Mouse (Mus musculus): ENCODE results near the gene Lrrc7. TPM values are rescaled to one million over a fixed set of nuclear protein-coding genes. Genes with fewer than 3 reads are reported as not detected.
A peak's percentile ranks its signal among the peaks of the same experiment; 100 is the strongest.
"Not testable (repeated sequence)": the region's sequence is repeated elsewhere in the genome, so short reads cannot be mapped to it uniquely, and the experiment has no call there.

The Lrrc7 gene
- polyA plus RNA-seq, 1 experiment from 2014 or later = 0.11 TPM

- Histone ChIP-seq H3K9ac (ENCODE audit: low read depth, low read length) (no peak overlapping the region), H3K27ac (no peak overlapping the region), H3K4me1 (replicated peaks; ENCODE audit: insufficient read depth, low read length) (no peaks in the 10 kb centered on the region), H3K4me2 (ENCODE audit: low read length) (no peak overlapping the region), H3K9me3 (replicated peaks; ENCODE audit: low read length) (no peaks in the 10 kb centered on the region), H3K36me3 (ENCODE audit: insufficient read depth, low read length) (no peaks in the 10 kb centered on the region), H3K4me3 (replicated peaks; ENCODE audit: low read depth, low read length) (no peak overlapping the region), H3K27me3 (ENCODE audit: insufficient read depth, low read length) (no peaks in the 10 kb centered on the region)
- 62% methylated on average over 1 of the region's 1 CpGs for WGBS
- no peak for TF ChIP-seq CTCF (IDR thresholded peaks at IDR 0.05; ENCODE audit: low read depth)
- ATAC-seq (replicated peaks; ENCODE audit: low FRiP score, low read depth) = no peak
- peak; percentile 5 for DNase-seq (ENCODE audit: low spot score)
Measured at GRCm38 (mm10) chr3:158140629-158141028, 421.4 kb downstream of the Lrrc7 start.

- H3K4me3 ChIP-seq (replicated peaks; ENCODE audit: low read depth, low read length) = no peak overlapping the region
- no peaks in the 10 kb centered on the region for H3K27me3 ChIP-seq (ENCODE audit: insufficient read depth, low read length)
- H3K4me1 ChIP-seq (replicated peaks; ENCODE audit: insufficient read depth, low read length) = no peaks in the 10 kb centered on the region
- 47% methylated on average over 6 of the region's 6 CpGs for WGBS
- H3K9ac ChIP-seq (ENCODE audit: low read depth, low read length) = no peak overlapping the region
- no peak overlapping the region for H3K4me2 ChIP-seq (ENCODE audit: low read length)
- no peaks in the 10 kb centered on the region for H3K36me3 ChIP-seq (ENCODE audit: insufficient read depth, low read length)
- no peak overlapping the region for H3K27ac ChIP-seq
- ATAC-seq (replicated peaks; ENCODE audit: low FRiP score, low read depth) (no peak), DNase-seq (ENCODE audit: low spot score) (no peak)
- H3K9me3 ChIP-seq (replicated peaks; ENCODE audit: low read length) = no peaks in the 10 kb centered on the region
- no peak for TF ChIP-seq CTCF (IDR thresholded peaks at IDR 0.05; ENCODE audit: low read depth)
Measured at GRCm38 (mm10) chr3:158137796-158138195, 424.2 kb downstream of the Lrrc7 start.

- Histone ChIP-seq H3K9me3 (replicated peaks; ENCODE audit: low read length) (no peaks in the 10 kb centered on the region), H3K36me3 (ENCODE audit: insufficient read depth, low read length) (no peaks in the 10 kb centered on the region), H3K4me1 (replicated peaks; ENCODE audit: insufficient read depth, low read length) (no peaks in the 10 kb centered on the region), H3K4me3 (replicated peaks; ENCODE audit: low read depth, low read length) (no peak overlapping the region), H3K4me2 (ENCODE audit: low read length) (no peak overlapping the region), H3K9ac (ENCODE audit: low read depth, low read length) (no peak overlapping the region), H3K27me3 (ENCODE audit: insufficient read depth, low read length) (no peaks in the 10 kb centered on the region), H3K27ac (no peak overlapping the region)
- WGBS = 64% methylated on average over 4 of the region's 4 CpGs
- ATAC-seq (replicated peaks; ENCODE audit: low FRiP score, low read depth) = no peak
- DNase-seq (ENCODE audit: low spot score) = no peak
- no peak for TF ChIP-seq CTCF (IDR thresholded peaks at IDR 0.05; ENCODE audit: low read depth)
Measured at GRCm38 (mm10) chr3:158131672-158132071, 430.3 kb downstream of the Lrrc7 start.

GRCm38 (mm10) chr3:158131233-158131632 lies 430.8 kb downstream of the Lrrc7 start:
- Histone ChIP-seq H3K9me3 (replicated peaks; ENCODE audit: low read length) (no peaks in the 10 kb centered on the region), H3K27ac (no peak overlapping the region), H3K36me3 (ENCODE audit: insufficient read depth, low read length) (no peaks in the 10 kb centered on the region), H3K4me1 (replicated peaks; ENCODE audit: insufficient read depth, low read length) (no peaks in the 10 kb centered on the region), H3K27me3 (ENCODE audit: insufficient read depth, low read length) (no peaks in the 10 kb centered on the region), H3K9ac (ENCODE audit: low read depth, low read length) (no peak overlapping the region), H3K4me2 (ENCODE audit: low read length) (no peak overlapping the region), H3K4me3 (replicated peaks; ENCODE audit: low read depth, low read length) (no peak overlapping the region)
- ATAC-seq (replicated peaks; ENCODE audit: low FRiP score, low read depth) (no peak), DNase-seq (ENCODE audit: low spot score) (no peak)
- no peak for TF ChIP-seq CTCF (IDR thresholded peaks at IDR 0.05; ENCODE audit: low read depth)

- TF ChIP-seq CTCF (IDR thresholded peaks at IDR 0.05; ENCODE audit: low read depth) = no peak
- H3K4me2 ChIP-seq (ENCODE audit: low read length) = no peak overlapping the region
- ATAC-seq (replicated peaks; ENCODE audit: low FRiP score, low read depth) (no peak), DNase-seq (ENCODE audit: low spot score) (no peak)
- no peak overlapping the region for H3K27ac ChIP-seq
- no peak overlapping the region for H3K9ac ChIP-seq (ENCODE audit: low read depth, low read length)
- H3K9me3 ChIP-seq (replicated peaks; ENCODE audit: low read length) = no peaks in the 10 kb centered on the region
- H3K36me3 ChIP-seq (ENCODE audit: insufficient read depth, low read length) = no peaks in the 10 kb centered on the region
- H3K27me3 ChIP-seq (ENCODE audit: insufficient read depth, low read length) = no peaks in the 10 kb centered on the region
- H3K4me3 ChIP-seq (replicated peaks; ENCODE audit: low read depth, low read length) = no peak overlapping the region
- WGBS = 53% methylated on average over 3 of the region's 3 CpGs
- no peaks in the 10 kb centered on the region for H3K4me1 ChIP-seq (replicated peaks; ENCODE audit: insufficient read depth, low read length)
Measured at GRCm38 (mm10) chr3:158122899-158123298, 439.1 kb downstream of the Lrrc7 start.

- no peak for TF ChIP-seq CTCF (IDR thresholded peaks at IDR 0.05; ENCODE audit: low read depth)
- no peaks in the 10 kb centered on the region for H3K9me3 ChIP-seq (replicated peaks; ENCODE audit: low read length)
- H3K9ac ChIP-seq (ENCODE audit: low read depth, low read length) = no peak overlapping the region
- no peak overlapping the region for H3K4me2 ChIP-seq (ENCODE audit: low read length)
- ATAC-seq (replicated peaks; ENCODE audit: low FRiP score, low read depth) (no peak), DNase-seq (ENCODE audit: low spot score) (no peak)
- WGBS = 38% methylated on average over 1 of the region's 1 CpGs
- H3K4me3 ChIP-seq (replicated peaks; ENCODE audit: low read depth, low read length) = no peak overlapping the region
- no peaks in the 10 kb centered on the region for H3K36me3 ChIP-seq (ENCODE audit: insufficient read depth, low read length)
- H3K4me1 ChIP-seq (replicated peaks; ENCODE audit: insufficient read depth, low read length) = no peaks in the 10 kb centered on the region
- no peak overlapping the region for H3K27ac ChIP-seq
- H3K27me3 ChIP-seq (ENCODE audit: insufficient read depth, low read length) = no peaks in the 10 kb centered on the region
Measured at GRCm38 (mm10) chr3:158105260-158105659, 456.8 kb downstream of the Lrrc7 start.

- ATAC-seq (replicated peaks; ENCODE audit: low FRiP score, low read depth) (no peak), DNase-seq (ENCODE audit: low spot score) (no peak)
- no peak overlapping the region for H3K9ac ChIP-seq (ENCODE audit: low read depth, low read length)
- H3K36me3 ChIP-seq (ENCODE audit: insufficient read depth, low read length) = no peaks in the 10 kb centered on the region
- no peaks in the 10 kb centered on the region for H3K27me3 ChIP-seq (ENCODE audit: insufficient read depth, low read length)
- no peak overlapping the region for H3K4me2 ChIP-seq (ENCODE audit: low read length)
- no peaks in the 10 kb centered on the region for H3K9me3 ChIP-seq (replicated peaks; ENCODE audit: low read length)
- 75% methylated on average over 2 of the region's 2 CpGs for WGBS
- no peak overlapping the region for H3K27ac ChIP-seq
- no peak overlapping the region for H3K4me3 ChIP-seq (replicated peaks; ENCODE audit: low read depth, low read length)
- no peaks in the 10 kb centered on the region for H3K4me1 ChIP-seq (replicated peaks; ENCODE audit: insufficient read depth, low read length)
- no peak for TF ChIP-seq CTCF (IDR thresholded peaks at IDR 0.05; ENCODE audit: low read depth)
Measured at GRCm38 (mm10) chr3:158103467-158103866, 458.6 kb downstream of the Lrrc7 start.

GRCm38 (mm10) chr3:158102530-158102929 lies 459.5 kb downstream of the Lrrc7 start:
- H3K4me1 ChIP-seq (replicated peaks; ENCODE audit: insufficient read depth, low read length); H3K9ac ChIP-seq (ENCODE audit: low read depth, low read length); H3K36me3 ChIP-seq (ENCODE audit: insufficient read depth, low read length); ATAC-seq (replicated peaks; ENCODE audit: low FRiP score, low read depth); H3K27me3 ChIP-seq (ENCODE audit: insufficient read depth, low read length); H3K27ac ChIP-seq; H3K4me3 ChIP-seq (replicated peaks; ENCODE audit: low read depth, low read length); DNase-seq (ENCODE audit: low spot score); H3K9me3 ChIP-seq (replicated peaks; ENCODE audit: low read length); H3K4me2 ChIP-seq (ENCODE audit: low read length): not testable (repeated sequence)
- WGBS = 70% methylated on average over 1 of the region's 1 CpGs

- 93% methylated on average over 8 of the region's 10 CpGs for WGBS
- H3K27ac ChIP-seq = not testable (repeated sequence)
Measured at GRCm38 (mm10) chr3:158102043-158102442, 460.0 kb downstream of the Lrrc7 start.

More at GRCm38 (mm10) chr3:158102043-158102442, 460.0 kb downstream of the Lrrc7 start:
- H3K4me2 ChIP-seq (ENCODE audit: low read length); H3K36me3 ChIP-seq (ENCODE audit: insufficient read depth, low read length); H3K4me3 ChIP-seq (replicated peaks; ENCODE audit: low read depth, low read length); H3K9me3 ChIP-seq (replicated peaks; ENCODE audit: low read length); H3K4me1 ChIP-seq (replicated peaks; ENCODE audit: insufficient read depth, low read length); DNase-seq (ENCODE audit: low spot score); H3K27me3 ChIP-seq (ENCODE audit: insufficient read depth, low read length); H3K9ac ChIP-seq (ENCODE audit: low read depth, low read length); ATAC-seq (replicated peaks; ENCODE audit: low FRiP score, low read depth): not testable (repeated sequence)
